Mouse (Mus musculus): ENCODE measurements around the gene Akna. TPM values are rescaled to one million over a fixed set of nuclear protein-coding genes. Genes with fewer than 3 reads are reported as not detected.

Gene Akna
- polyA plus RNA-seq, 1 experiment, result 1.9 TPM

GRCm38 (mm10) chr4:63401620-63402019, 1.5 kb downstream of the Akna start:
- H3K27ac ChIP-seq (ENCODE audit: insufficient read depth, low read length), result no peak overlapping the region
- 0 out of 2 replicates have a peak, but pooled peaks cover 1% of the 10 kb centered on the region for H3K27me3 ChIP-seq (ENCODE audit: control insufficient read depth, insufficient read depth, low read length)
- no peak overlapping the region for H3K4me3 ChIP-seq (replicated peaks; ENCODE audit: insufficient read depth, low read depth, low read length)
- DNase-seq, result no peak
- TF ChIP-seq POLR2A (IDR thresholded peaks at IDR 0.05; ENCODE audit: borderline replicate concordance, insufficient read depth, low read length) (no peak), CTCF (IDR thresholded peaks at IDR 0.05; ENCODE audit: borderline replicate concordance, insufficient read depth, low read depth, low read length) (no peak)
- WGBS, result 64% methylated on average over 6 of the region's 6 CpGs
- no peaks in the 10 kb centered on the region for H3K4me1 ChIP-seq (ENCODE audit: control insufficient read depth, insufficient read depth, low read length)

- Histone ChIP-seq H3K4me3 (replicated peaks; ENCODE audit: insufficient read depth, low read depth, low read length) (no peak overlapping the region), H3K4me1 (ENCODE audit: control insufficient read depth, insufficient read depth, low read length) (no peaks in the 10 kb centered on the region), H3K27ac (ENCODE audit: insufficient read depth, low read length) (no peak overlapping the region), H3K27me3 (ENCODE audit: control insufficient read depth, insufficient read depth, low read length) (0 out of 2 replicates have a peak, but pooled peaks cover 1% of the 10 kb centered on the region)
- DNase-seq, result no peak
- TF ChIP-seq CTCF (IDR thresholded peaks at IDR 0.05; ENCODE audit: borderline replicate concordance, insufficient read depth, low read depth, low read length) (no peak), POLR2A (IDR thresholded peaks at IDR 0.05; ENCODE audit: borderline replicate concordance, insufficient read depth, low read length) (no peak)
- WGBS, result 88% methylated on average over 18 of the region's 18 CpGs
Measured at GRCm38 (mm10) chr4:63400541-63401306, 2.4 kb downstream of the Akna start.

GRCm38 (mm10) chr4:63399691-63400270, 3.4 kb downstream of the Akna start:
- 0 out of 2 replicates have a peak, but pooled peaks cover 1% of the 10 kb centered on the region for H3K27me3 ChIP-seq (ENCODE audit: control insufficient read depth, insufficient read depth, low read length)
- H3K4me3 ChIP-seq (replicated peaks; ENCODE audit: insufficient read depth, low read depth, low read length), result no peak overlapping the region
- TF ChIP-seq CTCF (IDR thresholded peaks at IDR 0.05; ENCODE audit: borderline replicate concordance, insufficient read depth, low read depth, low read length), result no peak
- no peak for TF ChIP-seq POLR2A (IDR thresholded peaks at IDR 0.05; ENCODE audit: borderline replicate concordance, insufficient read depth, low read length)
- no peak for DNase-seq
- H3K4me1 ChIP-seq (ENCODE audit: control insufficient read depth, insufficient read depth, low read length), result no peaks in the 10 kb centered on the region
- H3K27ac ChIP-seq (ENCODE audit: insufficient read depth, low read length), result no peak overlapping the region
- 56% methylated on average over 8 of the region's 8 CpGs for WGBS

GRCm38 (mm10) chr4:63398854-63399609, 4.1 kb downstream of the Akna start:
- Histone ChIP-seq H3K27ac (ENCODE audit: insufficient read depth, low read length) (no peak overlapping the region), H3K4me1 (ENCODE audit: control insufficient read depth, insufficient read depth, low read length) (no peaks in the 10 kb centered on the region), H3K27me3 (ENCODE audit: control insufficient read depth, insufficient read depth, low read length) (0 out of 2 replicates have a peak, but pooled peaks cover 1% of the 10 kb centered on the region), H3K4me3 (replicated peaks; ENCODE audit: insufficient read depth, low read depth, low read length) (no peak overlapping the region)
- WGBS, result 45% methylated on average over 11 of the region's 11 CpGs
- DNase-seq, result no peak
- no peak for TF ChIP-seq POLR2A (IDR thresholded peaks at IDR 0.05; ENCODE audit: borderline replicate concordance, insufficient read depth, low read length)
- no peak for TF ChIP-seq CTCF (IDR thresholded peaks at IDR 0.05; ENCODE audit: borderline replicate concordance, insufficient read depth, low read depth, low read length)

- TF ChIP-seq CTCF (IDR thresholded peaks at IDR 0.05; ENCODE audit: borderline replicate concordance, insufficient read depth, low read depth, low read length) (no peak), POLR2A (IDR thresholded peaks at IDR 0.05; ENCODE audit: borderline replicate concordance, insufficient read depth, low read length) (no peak)
- Histone ChIP-seq H3K4me1 (ENCODE audit: control insufficient read depth, insufficient read depth, low read length) (no peaks in the 10 kb centered on the region), H3K4me3 (replicated peaks; ENCODE audit: insufficient read depth, low read depth, low read length) (no peak overlapping the region), H3K27me3 (ENCODE audit: control insufficient read depth, insufficient read depth, low read length) (0 out of 2 replicates have a peak, but pooled peaks cover under 1% of the 10 kb centered on the region), H3K27ac (ENCODE audit: insufficient read depth, low read length) (no peak overlapping the region)
- DNase-seq, result no peak
- 86% methylated on average over 10 of the region's 10 CpGs for WGBS
Measured at GRCm38 (mm10) chr4:63397981-63398537, 5.1 kb downstream of the Akna start.

- DNase-seq, result no peak
- WGBS, result 83% methylated on average over 6 of the region's 6 CpGs
- H3K27ac ChIP-seq (ENCODE audit: insufficient read depth, low read length), result no peak overlapping the region
- H3K4me1 ChIP-seq (ENCODE audit: control insufficient read depth, insufficient read depth, low read length), result no peaks in the 10 kb centered on the region; the same call in 1 of the 2 replicates
- TF ChIP-seq CTCF (IDR thresholded peaks at IDR 0.05; ENCODE audit: borderline replicate concordance, insufficient read depth, low read depth, low read length) (no peak), POLR2A (IDR thresholded peaks at IDR 0.05; ENCODE audit: borderline replicate concordance, insufficient read depth, low read length) (no peak)
- H3K27me3 ChIP-seq (ENCODE audit: control insufficient read depth, insufficient read depth, low read length), result no peaks in the 10 kb centered on the region
- no peak overlapping the region for H3K4me3 ChIP-seq (replicated peaks; ENCODE audit: insufficient read depth, low read depth, low read length)
Measured at GRCm38 (mm10) chr4:63391322-63391721, 11.8 kb downstream of the Akna start.

- TF ChIP-seq POLR2A (IDR thresholded peaks at IDR 0.05; ENCODE audit: borderline replicate concordance, insufficient read depth, low read length) (no peak), CTCF (IDR thresholded peaks at IDR 0.05; ENCODE audit: borderline replicate concordance, insufficient read depth, low read depth, low read length) (no peak)
- H3K27ac ChIP-seq (ENCODE audit: insufficient read depth, low read length), result no peak overlapping the region
- 63% methylated on average over 11 of the region's 11 CpGs for WGBS
Measured at GRCm38 (mm10) chr4:63389887-63390528, 13.1 kb downstream of the Akna start.

More at GRCm38 (mm10) chr4:63389887-63390528, 13.1 kb downstream of the Akna start:
- no peak for DNase-seq
- H3K27me3 ChIP-seq (ENCODE audit: control insufficient read depth, insufficient read depth, low read length), result no peaks in the 10 kb centered on the region
- no peaks in the 10 kb centered on the region; the same call in 1 of the 2 replicates for H3K4me1 ChIP-seq (ENCODE audit: control insufficient read depth, insufficient read depth, low read length)
- H3K4me3 ChIP-seq (replicated peaks; ENCODE audit: insufficient read depth, low read depth, low read length), result no peak overlapping the region
